Mouse (Mus musculus) R1 (cell line): Measurements from ENCODE around the gene Lmo7.

ENCODE experiments used
- DNase-seq: peaks from one replicate; pipeline ENCODE4 v3.0.0-alpha.2; 2018; ENCODE audit warnings: low read depth, low spot score

Lmo7 gene

GRCm38 (mm10) chr14:101836401-101836800 lies 106.6 kb downstream of the Lmo7 start:
- DNase-seq, result no peak

GRCm38 (mm10) chr14:101837176-101837575 lies 107.4 kb downstream of the Lmo7 start:
- no peak for DNase-seq

GRCm38 (mm10) chr14:101838231-101838839 lies 108.6 kb downstream of the Lmo7 start:
- DNase-seq, result no peak

- peak; percentile 36 for DNase-seq
These were observed 110.3 kb downstream of the Lmo7 start for GRCm38 (mm10) chr14:101839771-101840731.

GRCm38 (mm10) chr14:101841271-101841670 lies 111.5 kb downstream of the Lmo7 start:
- DNase-seq, result no peak

- no peak for DNase-seq
These were observed 112.8 kb downstream of the Lmo7 start for GRCm38 (mm10) chr14:101842521-101842920.

- DNase-seq, result no peak
These were observed 113.7 kb downstream of the Lmo7 start for GRCm38 (mm10) chr14:101843443-101843842.

- no peak for DNase-seq
These were observed 114.7 kb downstream of the Lmo7 start for GRCm38 (mm10) chr14:101844467-101844866.

- DNase-seq, result no peak
These were observed 116.5 kb downstream of the Lmo7 start for GRCm38 (mm10) chr14:101846097-101846882.

GRCm38 (mm10) chr14:101847520-101847919 lies 117.8 kb downstream of the Lmo7 start:
- DNase-seq, result no peak

GRCm38 (mm10) chr14:101852584-101853195 lies 122.9 kb downstream of the Lmo7 start:
- DNase-seq, result no peak

- DNase-seq, result no peak
These were observed 123.5 kb downstream of the Lmo7 start for GRCm38 (mm10) chr14:101853207-101853606.

- no peak for DNase-seq
These were observed 124.0 kb downstream of the Lmo7 start for GRCm38 (mm10) chr14:101853722-101854121.

GRCm38 (mm10) chr14:101854226-101854625 lies 124.5 kb downstream of the Lmo7 start:
- DNase-seq, result no peak

GRCm38 (mm10) chr14:101859305-101859886 lies 129.6 kb downstream of the Lmo7 start:
- DNase-seq, result peak; percentile 50

- DNase-seq, result no peak
These were observed 132.3 kb downstream of the Lmo7 start for GRCm38 (mm10) chr14:101862088-101862487.

- no peak for DNase-seq
These were observed 137.4 kb downstream of the Lmo7 start for GRCm38 (mm10) chr14:101867071-101867733.

- DNase-seq, result peak; percentile 56
These were observed 139.4 kb downstream of the Lmo7 start for GRCm38 (mm10) chr14:101869145-101869544.

GRCm38 (mm10) chr14:101869661-101870060 lies 139.9 kb downstream of the Lmo7 start:
- peak; percentile 87 for DNase-seq

GRCm38 (mm10) chr14:101870171-101870902 lies 140.6 kb downstream of the Lmo7 start:
- DNase-seq, result no peak
